Mouse (Mus musculus) forebrain, embryonic 16.5 days (tissue): ENCODE results near the gene Gm44502. TPM values are rescaled to one million over a fixed set of nuclear protein-coding genes. Genes with fewer than 3 reads are reported as not detected.

Source experiments
- ATAC-seq: fragments of 200-750 bp; cut with Nextera tagmentation; 2 replicates; pipeline ENCODE4 v1.8.0; 2017; ENCODE audit warnings: mild to moderate bottlenecking, moderate library complexity
- H3K27ac ChIP-seq: fragments of 300-500 bp; sonication (generic); 2 replicates; pipeline ENCODE4 v1.5.1; 2014; ENCODE audit warnings: low read length, control low read depth
- H3K27me3 ChIP-seq: fragments of 300-500 bp; sonication (generic); replicated peaks from 2 replicates; pipeline ENCODE4 v1.6.1; 2014; ENCODE audit warnings: low read length; ENCODE audit not compliant: control insufficient read depth, insufficient read depth
- H3K36me3 ChIP-seq: fragments of 300-500 bp; sonication (generic); 2 replicates; pipeline ENCODE4 v1.6.1; 2014; ENCODE audit not compliant: control insufficient read depth, insufficient read depth
- H3K4me1 ChIP-seq: fragments of 300-500 bp; sonication (generic); replicated peaks from 2 replicates; pipeline ENCODE4 v1.6.1; 2014; ENCODE audit warnings: low read length; ENCODE audit not compliant: control insufficient read depth, insufficient read depth
- H3K4me2 ChIP-seq: fragments of 300-500 bp; sonication (generic); 2 replicates; pipeline ENCODE4 v1.6.1; 2014; ENCODE audit warnings: mild to moderate bottlenecking, low read length, control low read depth
- H3K4me3 ChIP-seq: fragments of 300-500 bp; sonication (generic); replicated peaks from 2 replicates; pipeline ENCODE4 v1.5.1; 2014; ENCODE audit warnings: mild to moderate bottlenecking, low read length, control low read depth
- H3K9ac ChIP-seq: fragments of 300-500 bp; sonication (generic); replicated peaks from 2 replicates; pipeline ENCODE4 v1.6.1; 2014; ENCODE audit warnings: low read depth, low read length, control low read depth
- H3K9me3 ChIP-seq: fragments of 300-500 bp; sonication (generic); 2 replicates; pipeline ENCODE4 v1.6.1; 2016; ENCODE audit warnings: low read length; ENCODE audit not compliant: control insufficient read depth
- WGBS: fragments of 180-500 bp; shearing (Covaris S2); extraction: QIAGEN DNeasy Blood & Tissue Kit; methylation state at CpG from one replicate; pipeline ENCODE4 v1.1.7; 2014; 5-methylcytosine and 5-hydroxymethylcytosine counted together
- polyA plus RNA-seq: library from polyadenylated mRNA; unstranded; fragments of >200 nt; fragmentation: Nextera tagmentation; extraction: Ambion mirVana; gene quantifications from 2 replicates; pipeline ENCODE4 v1.2.1, GENCODE M21; 2015

Gm44502 gene
- polyA plus RNA-seq, 1 experiment from 2014 or later, result not detected

DNA sequence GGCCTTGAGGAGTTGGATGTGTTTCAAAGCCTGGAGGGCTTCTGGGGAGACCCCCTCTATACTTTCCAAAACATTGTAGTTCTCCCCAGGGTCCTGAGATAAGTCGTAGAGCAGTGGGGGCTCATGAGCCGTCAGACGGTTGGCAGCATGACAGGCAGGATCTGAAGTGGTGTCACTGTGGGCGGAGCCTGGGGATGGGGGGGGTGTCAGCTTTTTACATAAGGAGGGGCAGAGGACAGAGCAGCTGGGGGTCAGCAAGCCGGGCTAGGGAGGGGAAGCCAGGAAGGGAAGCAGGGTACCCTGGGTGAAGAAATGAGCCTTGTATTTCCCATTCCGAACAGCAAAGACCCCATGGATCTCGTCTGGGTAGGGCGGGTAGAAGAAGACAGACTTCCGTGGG, 43.9 kb upstream of the Gm44502 start:
- H3K9ac ChIP-seq, result no peak overlapping the region
- H3K27ac ChIP-seq, result no peak overlapping the region
- H3K4me2 ChIP-seq, result no peak overlapping the region
- ATAC-seq, result no peak
- H3K9me3 ChIP-seq, result no peaks in the 10 kb centered on the region
- 85% methylated on average over 9 of the region's 9 CpGs for WGBS
- no peak overlapping the region for H3K4me3 ChIP-seq
- no peaks in the 10 kb centered on the region for H3K27me3 ChIP-seq
- H3K4me1 ChIP-seq, result peaks cover 15% of the 10 kb centered on the region
- H3K36me3 ChIP-seq, result no peaks in the 10 kb centered on the region

- Histone ChIP-seq H3K4me1 (peaks cover 11% of the 10 kb centered on the region), H3K27me3 (no peaks in the 10 kb centered on the region), H3K36me3 (no peaks in the 10 kb centered on the region), H3K9ac (no peak overlapping the region), H3K4me3 (no peak overlapping the region), H3K9me3 (no peaks in the 10 kb centered on the region), H3K27ac (no peak overlapping the region), H3K4me2 (no peak overlapping the region)
- 88% methylated on average over 4 of the region's 4 CpGs for WGBS
- no peak for ATAC-seq
Measured at GRCm38 (mm10) chr15:89471476-89471875, 42.0 kb upstream of the Gm44502 start.

GRCm38 (mm10) chr15:89468577-89468976, 39.1 kb upstream of the Gm44502 start:
- Histone ChIP-seq H3K4me2 (no peak overlapping the region), H3K27ac (no peak overlapping the region), H3K4me1 (no peaks in the 10 kb centered on the region), H3K9ac (no peak overlapping the region), H3K27me3 (no peaks in the 10 kb centered on the region), H3K36me3 (no peaks in the 10 kb centered on the region), H3K4me3 (no peak overlapping the region), H3K9me3 (no peaks in the 10 kb centered on the region)
- ATAC-seq, result no peak
- 35% methylated on average over 2 of the region's 2 CpGs for WGBS

- WGBS, result 4% methylated on average over 1 of the region's 1 CpGs
- H3K9me3 ChIP-seq, result no peaks in the 10 kb centered on the region
- peaks cover 19% of the 10 kb centered on the region for H3K36me3 ChIP-seq
- no peaks in the 10 kb centered on the region for H3K27me3 ChIP-seq
- no peak overlapping the region for H3K9ac ChIP-seq
- no peak overlapping the region for H3K4me2 ChIP-seq
- H3K27ac ChIP-seq, result no peak overlapping the region
- no peaks in the 10 kb centered on the region for H3K4me1 ChIP-seq
- H3K4me3 ChIP-seq, result no peak overlapping the region
- no peak for ATAC-seq
Measured at GRCm38 (mm10) chr15:89465052-89465451, 35.6 kb upstream of the Gm44502 start.

GRCm38 (mm10) chr15:89463334-89464235, 34.1 kb upstream of the Gm44502 start:
- Histone ChIP-seq H3K4me3 (no peak overlapping the region), H3K4me2 (no peak overlapping the region), H3K9me3 (no peaks in the 10 kb centered on the region), H3K4me1 (no peaks in the 10 kb centered on the region), H3K9ac (no peak overlapping the region), H3K27ac (no peak overlapping the region), H3K36me3 (peaks cover 30% of the 10 kb centered on the region), H3K27me3 (no peaks in the 10 kb centered on the region)
- 65% methylated on average over 5 of the region's 5 CpGs for WGBS
- ATAC-seq, result no peak

DNA sequence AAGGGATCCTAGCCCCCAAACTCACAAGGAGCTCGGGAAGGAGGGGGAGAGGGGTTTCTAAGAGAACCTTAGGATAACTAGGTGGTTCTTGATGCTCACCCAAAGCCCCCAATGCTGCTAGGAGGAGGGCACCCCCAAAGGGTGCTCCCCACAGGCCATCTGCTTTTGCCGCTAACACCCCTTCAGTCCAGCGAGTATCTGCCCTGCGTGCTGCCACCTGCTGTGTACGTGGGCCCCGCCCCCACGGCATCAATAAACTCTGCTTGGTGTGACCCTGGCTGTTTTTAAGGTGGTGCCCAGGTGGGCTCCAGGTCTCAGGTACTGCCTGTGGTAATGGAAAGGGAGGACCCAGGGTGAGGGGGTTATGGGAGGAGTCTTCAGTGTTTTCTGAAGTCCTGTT, 32.7 kb upstream of the Gm44502 start:
- Histone ChIP-seq H3K4me2 (no peak overlapping the region), H3K27ac (no peak overlapping the region), H3K9me3 (no peaks in the 10 kb centered on the region), H3K4me1 (no peaks in the 10 kb centered on the region), H3K36me3 (peaks cover 36% of the 10 kb centered on the region), H3K27me3 (no peaks in the 10 kb centered on the region), H3K9ac (no peak overlapping the region), H3K4me3 (no peak overlapping the region)
- 87% methylated on average over 7 of the region's 7 CpGs for WGBS
- ATAC-seq, result no peak

GRCm38 (mm10) chr15:89461321-89461720, 31.8 kb upstream of the Gm44502 start:
- Histone ChIP-seq H3K36me3 (peaks cover 42% of the 10 kb centered on the region), H3K4me3 (no peak overlapping the region), H3K9ac (no peak overlapping the region), H3K9me3 (no peaks in the 10 kb centered on the region), H3K4me1 (no peaks in the 10 kb centered on the region; the same call in 1 of the 2 replicates), H3K4me2 (no peak overlapping the region), H3K27me3 (no peaks in the 10 kb centered on the region), H3K27ac (no peak overlapping the region)
- 86% methylated on average over 15 of the region's 15 CpGs for WGBS
- no peak for ATAC-seq

DNA sequence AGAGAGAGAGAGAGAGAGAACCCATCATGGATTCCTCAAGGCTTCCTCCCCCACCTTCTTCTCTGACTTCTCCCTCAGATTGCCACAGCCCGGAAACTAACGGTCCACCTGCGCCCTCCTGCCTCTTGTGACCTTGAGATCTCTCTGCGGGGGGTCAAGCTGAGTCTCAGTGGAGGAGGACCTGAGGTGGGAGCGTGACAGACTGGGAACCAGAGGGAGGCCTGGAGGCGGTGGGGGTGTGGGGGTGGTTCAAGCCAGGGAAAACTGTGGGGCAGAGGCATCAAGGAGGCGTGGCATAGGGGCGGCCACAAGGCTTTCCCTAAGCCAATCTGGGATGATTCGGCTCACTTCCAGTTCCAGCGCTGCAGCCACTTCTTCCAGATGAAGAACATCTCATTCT, 30.8 kb upstream of the Gm44502 start:
- Histone ChIP-seq H3K4me1 (peaks cover 8% of the 10 kb centered on the region), H3K9me3 (no peaks in the 10 kb centered on the region), H3K36me3 (peaks cover 42% of the 10 kb centered on the region), H3K4me3 (no peak overlapping the region), H3K27me3 (no peaks in the 10 kb centered on the region), H3K4me2 (no peak overlapping the region), H3K9ac (no peak overlapping the region), H3K27ac (no peak overlapping the region)
- no peak for ATAC-seq
- 77% methylated on average over 10 of the region's 10 CpGs for WGBS

DNA sequence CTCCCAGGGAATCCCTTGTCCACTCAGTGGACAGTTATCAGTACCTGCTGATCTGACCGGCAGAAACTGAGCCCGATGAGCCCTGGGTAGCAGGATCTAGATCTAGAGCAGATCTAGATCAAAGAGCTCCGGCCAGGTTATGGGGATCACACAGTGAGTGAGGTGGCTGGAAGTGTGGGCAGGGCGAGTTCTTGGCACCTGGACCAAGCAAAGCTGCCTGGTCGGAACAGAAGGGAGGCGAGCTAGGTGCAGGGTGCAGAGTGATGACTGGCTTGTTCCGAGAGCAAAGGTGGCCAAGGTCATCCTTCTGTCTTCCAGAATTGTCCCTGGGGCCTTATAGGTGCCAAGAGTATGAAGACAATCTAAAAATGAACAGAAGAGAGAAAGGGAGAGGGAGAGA, 30.3 kb upstream of the Gm44502 start:
- no peak overlapping the region for H3K9ac ChIP-seq
- no peak overlapping the region for H3K4me3 ChIP-seq
- H3K9me3 ChIP-seq, result no peaks in the 10 kb centered on the region
- H3K4me2 ChIP-seq, result no peak overlapping the region
- no peak overlapping the region for H3K27ac ChIP-seq
- 90% methylated on average over 7 of the region's 7 CpGs for WGBS
- H3K4me1 ChIP-seq, result peaks cover 12% of the 10 kb centered on the region
- H3K27me3 ChIP-seq, result no peaks in the 10 kb centered on the region
- peaks cover 42% of the 10 kb centered on the region for H3K36me3 ChIP-seq
- no peak for ATAC-seq
